Comparison of ENCODE assay signal across 18 mouse cellular contexts in genomic region chr5:113723567-113724237, GRCm38 (mm10). TPM values are rescaled to one million over a fixed set of nuclear protein-coding genes. Genes with fewer than 3 reads are reported as not detected.
A peak's percentile ranks its signal among the peaks of the same experiment; 100 is the strongest.
DNase-seq lines count a peak whose midpoint lies in the region; ATAC-seq and TF ChIP-seq lines count a peak whose summit lies in the region.
"Had no signal": no experiment of that assay in that cellular context is flagged by ENCODE, and none has a peak within 500 bp of the region (broad histone marks: within the 10 kb centered on the region; RNA-seq: fewer than 3 reads in every experiment).

No protein-coding gene starts in this region.

- no peaks in the 10 kb centered on the region for H3K36me3 ChIP-seq in ES-Bruce4 (ENCODE audit: control insufficient read depth, insufficient read depth, low read length, poor library complexity, severe bottlenecking)
- no peaks in the 10 kb centered on the region for H3K36me3 ChIP-seq in liver, embryonic 11.5 days (ENCODE audit: control insufficient read depth, insufficient read depth, low read length)
- H3K36me3 ChIP-seq: embryonic facial prominence, embryonic 15.5 days; liver, embryonic 12.5 days had no signal

- TF ChIP-seq EP300 in ES-Bruce4 (IDR thresholded peaks at IDR 0.05; ENCODE audit: insufficient read depth, low read depth, low read length) = peak; percentile 64; the same call in 1 of the 2 replicates

- 27% methylated on average over 8 of the region's 8 CpGs for WGBS in liver, embryonic 11.5 days

- no peak for TF ChIP-seq CTCF in ES-Bruce4 (IDR thresholded peaks at IDR 0.05; ENCODE audit: low read depth, low read length)
- no peak for TF ChIP-seq CTCF in brain, embryonic 14.5 days (IDR thresholded peaks at IDR 0.05; ENCODE audit: borderline replicate concordance, extremely low read depth, insufficient read depth, insufficient read length)

- no peak overlapping the region for H3K9ac ChIP-seq in ES-Bruce4 (ENCODE audit: low read depth, poor library complexity, severe bottlenecking)
- H3K9ac ChIP-seq in liver, embryonic 11.5 days (ENCODE audit: low read depth, low read length) = no peak overlapping the region
- H3K9ac ChIP-seq: embryonic facial prominence, embryonic 15.5 days; liver, embryonic 12.5 days had no signal

- TF ChIP-seq POLR2A in ES-Bruce4 (IDR thresholded peaks at IDR 0.05; ENCODE audit: insufficient read depth, low read length) = no peak
- TF ChIP-seq POLR2A in brain, embryonic 14.5 days (IDR thresholded peaks at IDR 0.05; ENCODE audit: borderline replicate concordance, extremely low read depth, insufficient read depth, insufficient read length, poor library complexity, severe bottlenecking) = no peak

- no peaks in the 10 kb centered on the region for H3K27me3 ChIP-seq in ES-Bruce4 (ENCODE audit: control insufficient read depth, insufficient read depth, low read length, poor library complexity, severe bottlenecking)
- peaks cover 8% of the 10 kb centered on the region; the same call in 1 of the 2 replicates for H3K27me3 ChIP-seq in liver, embryonic 11.5 days (replicated peaks; ENCODE audit: control insufficient read depth, insufficient read depth, low read length)
- H3K27me3 ChIP-seq: embryonic facial prominence, embryonic 15.5 days had no signal

- peak overlapping the region; percentile 59 for H3K27ac ChIP-seq in ES-Bruce4 (ENCODE audit: insufficient read depth, low read length)
- H3K27ac ChIP-seq in liver, embryonic 11.5 days (ENCODE audit: low read depth, low read length) = no peak overlapping the region
- H3K27ac ChIP-seq: embryonic facial prominence, embryonic 15.5 days; liver, embryonic 12.5 days had no signal

- H3K9me3 ChIP-seq in ES-Bruce4 (replicated peaks; ENCODE audit: control insufficient read depth, insufficient read depth, low read length, poor library complexity, severe bottlenecking) = no peaks in the 10 kb centered on the region
- no peaks in the 10 kb centered on the region for H3K9me3 ChIP-seq in liver, embryonic 11.5 days (ENCODE audit: control insufficient read depth, low read length)
- H3K9me3 ChIP-seq: liver, embryonic 12.5 days had no signal

- peaks cover 9% of the 10 kb centered on the region for H3K4me1 ChIP-seq in ES-Bruce4 (ENCODE audit: control insufficient read depth, insufficient read depth, low read length)
- H3K4me1 ChIP-seq in liver, embryonic 11.5 days (replicated peaks; ENCODE audit: control insufficient read depth, insufficient read depth, low read length) = no peaks in the 10 kb centered on the region
- H3K4me1 ChIP-seq: embryonic facial prominence, embryonic 15.5 days; liver, embryonic 12.5 days had no signal

- H3K4me3 ChIP-seq in ES-Bruce4 (ENCODE audit: low read depth, low read length) = 0 out of 2 replicates have a peak overlapping the region, but pooled peaks have one; percentile 6
- no peak overlapping the region for H3K4me3 ChIP-seq in liver, embryonic 11.5 days (ENCODE audit: low read depth, low read length)
- H3K4me3 ChIP-seq: embryonic facial prominence, embryonic 15.5 days; liver, embryonic 12.5 days; myocyte had no signal

- no peak overlapping the region for H3K4me2 ChIP-seq in liver, embryonic 11.5 days
- H3K4me2 ChIP-seq: embryonic facial prominence, embryonic 15.5 days; liver, embryonic 12.5 days had no signal

- no peak for ATAC-seq in liver, embryonic 11.5 days (replicated peaks; ENCODE audit: low FRiP score)
- ATAC-seq: CD4-positive, CD25-positive, alpha-beta regulatory T cell, adult 4 months; liver, embryonic 12.5 days had no signal

- DNase-seq in layer of hippocampus, postnatal 10 days (ENCODE audit: low spot score in 2 of 2) = peak; percentile 41 to 43
- DNase-seq in layer of hippocampus, adult 8-10 months (ENCODE audit: low spot score in 2 of 2) = no peak
- DNase-seq in brain, embryonic 14.5 days (ENCODE audit: low read depth) = peak; percentile 30
- peak; percentile 99 to 100 for DNase-seq in cerebellum, postnatal 25 days
- no peak for DNase-seq in embryo, embryonic 11 days
- no peak for DNase-seq in liver, embryonic 11.5 days (ENCODE audit: low spot score)

RNA-seq across cellular contexts. Expression of gene 1700069L16Rik, which starts 0.9 kb away (rescaled TPM):
- not detected for total RNA-seq in layer of hippocampus, postnatal 10 days (2021)
- not detected for total RNA-seq in layer of hippocampus, adult 8-10 months (2022)
- not detected in 2 replicates for polyA plus RNA-seq in ES-Bruce4 (2011; ENCODE audit: insufficient read depth, insufficient read length, low read depth, missing spikeins)
- polyA plus RNA-seq in brain, embryonic 14.5 days (2012; rRNA removed) = not detected in 2 replicates
- not detected in 2 replicates for polyA plus RNA-seq in liver, embryonic 11.5 days (2014; fragmentation: Nextera tagmentation; extraction: Ambion mirVana)
- total RNA-seq: adrenal gland, postnatal 10 days; heart, adult 18-20 months; heart, postnatal 10 days; left cerebral cortex, postnatal 10 days had no signal
- polyA plus RNA-seq: CD4-positive, CD25-positive, alpha-beta regulatory T cell, adult 4 months; embryonic facial prominence, embryonic 15.5 days; large intestine, adult 2 months; liver, embryonic 12.5 days; myocyte; spleen, adult 2 months; urinary bladder, adult 2 months had no signal

RNA-seq across cellular contexts. Expression of gene Ficd, which starts 11.9 kb away (rescaled TPM):
- total RNA-seq in layer of hippocampus, postnatal 10 days (2021) = 1 to 10 TPM; 8.2 to 9.4 TPM
- total RNA-seq in layer of hippocampus, adult 8-10 months (2022) = 10 to 100 TPM; 12.0 to 13.2 (median 12.7) TPM
- 2.8 and 3.4 TPM in 2 replicates for polyA plus RNA-seq in ES-Bruce4 (2011; ENCODE audit: insufficient read depth, insufficient read length, low read depth, missing spikeins)
- 4.6 and 6.4 TPM in 2 replicates for polyA plus RNA-seq in brain, embryonic 14.5 days (2012; rRNA removed)
- 2.9 and 3.7 TPM in 2 replicates for polyA plus RNA-seq in liver, embryonic 11.5 days (2014; fragmentation: Nextera tagmentation; extraction: Ambion mirVana)

RNA-seq across cellular contexts. Expression of gene Sart3, which starts 48.6 kb away (rescaled TPM):
- total RNA-seq in layer of hippocampus, postnatal 10 days (2021) = 10 to 100 TPM; 36.7 to 48.2 TPM
- total RNA-seq in layer of hippocampus, adult 8-10 months (2022) = 10 to 100 TPM; 43.7 to 57.8 (median 48.9) TPM
- 45.0 and 49.0 TPM in 2 replicates for polyA plus RNA-seq in ES-Bruce4 (2011; ENCODE audit: insufficient read depth, insufficient read length, low read depth, missing spikeins)
- 48.2 and 63.5 TPM in 2 replicates for polyA plus RNA-seq in brain, embryonic 14.5 days (2012; rRNA removed)
- 52.0 and 54.4 TPM in 2 replicates for polyA plus RNA-seq in liver, embryonic 11.5 days (2014; fragmentation: Nextera tagmentation; extraction: Ambion mirVana)

RNA-seq across cellular contexts. Expression of gene Iscu, which starts 48.8 kb away (rescaled TPM):
- 10 to 100 TPM; 71.0 to 77.5 TPM for total RNA-seq in layer of hippocampus, postnatal 10 days (2021)
- 100 to 1,000 TPM; 117 to 135 (median 126) TPM for total RNA-seq in layer of hippocampus, adult 8-10 months (2022)
- 47.5 and 58.2 TPM in 2 replicates for polyA plus RNA-seq in ES-Bruce4 (2011; ENCODE audit: insufficient read depth, insufficient read length, low read depth, missing spikeins)
- 71.7 and 92.1 TPM in 2 replicates for polyA plus RNA-seq in brain, embryonic 14.5 days (2012; rRNA removed)
- 109 and 117 TPM in 2 replicates for polyA plus RNA-seq in liver, embryonic 11.5 days (2014; fragmentation: Nextera tagmentation; extraction: Ambion mirVana)

Comparison
In these comparisons a context has a peak if more than half of its experiments do, and no peak if none do; other contexts are left out.
1. DNase-seq: peak in layer of hippocampus, postnatal 10 days (2 of 2), brain, embryonic 14.5 days (single experiment) and cerebellum, postnatal 25 days (2 of 2); none in layer of hippocampus, adult 8-10 months (0 of 2), embryo, embryonic 11 days (single experiment) and liver, embryonic 11.5 days (single experiment).